Mouse (Mus musculus) right cerebral cortex, postnatal 14 days (tissue): ENCODE data around the gene Topaz1.
"Not testable (repeated sequence)": the region's sequence is repeated elsewhere in the genome, so short reads cannot be mapped to it uniquely, and the experiment has no call there.

ENCODE experiments used
- DNase-seq: peaks from one replicate; pipeline ENCODE4 v3.0.0; 2022

Topaz1 gene

DNA sequence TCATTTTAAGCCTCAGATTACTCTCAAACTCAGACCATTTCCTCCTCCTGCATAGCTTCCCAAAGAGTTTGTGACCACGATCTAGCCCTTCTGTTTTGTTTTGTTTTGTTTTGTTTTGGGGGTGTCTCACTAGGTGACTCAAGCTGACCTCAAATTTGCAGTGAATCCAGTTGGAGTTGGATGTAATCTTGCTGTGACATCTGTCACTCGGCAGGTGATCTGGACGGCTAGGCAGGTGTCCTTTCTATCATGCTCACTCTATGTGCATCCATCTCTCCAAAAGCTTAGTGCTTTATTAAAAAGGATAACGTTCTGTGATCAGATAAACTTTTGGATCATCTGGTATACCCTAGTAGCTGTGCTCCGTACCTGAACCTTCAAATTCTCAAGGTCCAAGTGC lies 65.2 kb downstream of the Topaz1 start:
- DNase-seq = no peak

- no peak for DNase-seq
These were observed 67.6 kb downstream of the Topaz1 start for GRCm38 (mm10) chr9:122814775-122815174.

DNA sequence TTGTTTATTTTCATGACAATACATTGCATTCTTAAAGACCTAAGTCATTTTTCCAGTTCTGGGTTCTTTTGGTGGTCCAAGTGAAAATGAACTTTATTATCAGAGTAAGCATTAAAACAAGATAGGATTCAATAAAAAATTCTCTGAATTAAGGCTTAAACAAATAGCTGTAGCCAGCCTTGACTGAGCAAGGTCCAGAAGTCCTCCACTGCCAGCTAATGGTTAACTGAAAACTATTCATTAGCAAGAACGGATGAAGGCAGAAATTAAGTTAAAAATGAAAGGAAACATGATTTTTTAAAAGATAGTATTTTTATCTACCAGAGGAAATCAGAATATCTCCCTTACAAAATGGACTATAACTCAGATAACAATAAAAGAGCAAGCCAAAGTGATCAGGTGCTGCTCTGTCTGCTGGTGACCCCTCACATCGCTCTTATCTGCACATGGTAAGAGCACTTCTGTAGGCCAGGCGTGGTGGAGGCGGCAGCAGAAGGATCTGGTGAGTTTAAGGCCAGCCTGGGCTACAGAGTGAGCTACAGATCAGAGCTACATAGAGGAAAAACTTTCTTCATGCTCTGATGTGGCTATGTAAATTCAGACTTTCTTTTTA lies 68.2 kb downstream of the Topaz1 start:
- no peak for DNase-seq

GRCm38 (mm10) chr9:122823374-122824017 lies 76.3 kb downstream of the Topaz1 start:
- no peak for DNase-seq

DNA sequence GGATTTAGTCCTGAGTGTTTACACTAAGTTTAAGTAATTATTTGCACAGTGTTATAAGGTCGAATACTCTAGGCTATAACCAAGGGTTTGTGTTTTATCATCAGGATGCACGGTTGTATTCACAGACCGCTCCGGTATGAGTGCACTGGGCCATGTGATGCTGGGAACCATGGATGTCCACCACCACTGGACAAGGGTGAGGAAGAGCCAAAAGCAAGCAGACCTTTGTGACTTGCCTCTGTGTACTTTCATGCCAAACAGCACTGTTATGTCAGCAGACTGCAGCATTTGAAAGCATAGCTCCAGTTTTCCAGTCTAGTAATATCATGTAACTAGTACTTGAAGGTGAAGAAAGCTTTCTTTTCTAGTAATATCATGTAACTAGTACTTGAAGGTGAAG lies 79.6 kb downstream of the Topaz1 start:
- DNase-seq = no peak

- no peak for DNase-seq
These were observed 82.8 kb downstream of the Topaz1 start for GRCm38 (mm10) chr9:122829826-122830380.

DNA sequence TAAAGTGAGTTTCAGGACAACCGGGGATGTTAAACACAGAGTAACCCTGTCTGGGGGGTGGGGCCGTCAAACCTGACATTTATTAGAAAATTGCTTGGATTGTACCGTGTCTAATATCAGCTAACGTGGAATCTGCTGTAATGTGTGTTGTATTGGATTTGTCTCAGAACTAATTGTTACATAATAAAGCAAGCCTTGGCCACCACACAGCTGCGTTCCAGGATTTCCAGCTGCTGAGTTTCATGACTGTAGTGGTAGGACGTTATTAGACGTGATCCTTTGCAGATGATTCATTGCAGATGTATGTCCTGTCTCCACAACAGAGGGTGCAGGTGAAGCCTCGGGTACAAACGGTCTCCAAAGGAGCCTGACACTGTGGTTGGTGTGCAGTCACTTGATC lies 89.0 kb downstream of the Topaz1 start:
- no peak for DNase-seq

GRCm38 (mm10) chr9:122836790-122837189 lies 89.6 kb downstream of the Topaz1 start:
- DNase-seq = peak; percentile 74

DNA sequence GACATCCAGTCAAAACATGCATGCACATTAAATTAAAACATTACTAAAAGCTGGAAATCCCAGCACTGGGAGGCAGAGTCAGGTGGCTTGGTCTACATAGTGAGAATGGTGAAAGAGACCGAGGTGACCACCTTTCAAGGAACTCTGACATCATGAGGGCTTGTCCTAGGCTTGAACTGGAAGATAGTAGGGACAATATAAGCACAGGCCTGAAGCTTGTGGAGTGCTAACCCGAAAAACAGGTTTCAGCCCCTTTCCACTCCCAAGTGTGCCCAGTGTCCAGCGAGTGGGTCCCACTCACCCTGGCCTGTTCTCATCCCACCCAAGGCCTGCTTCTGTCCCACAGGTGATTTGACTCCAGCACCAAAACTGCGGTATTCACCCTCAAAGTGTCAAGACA lies 90.1 kb downstream of the Topaz1 start:
- DNase-seq = no peak

- DNase-seq = peak; percentile 26
These were observed 90.5 kb downstream of the Topaz1 start for GRCm38 (mm10) chr9:122837680-122838079.

- DNase-seq = no peak
These were observed 96.6 kb downstream of the Topaz1 start, which contains the start of gene Gm35549 for GRCm38 (mm10) chr9:122843760-122844159. Gene Gm35549 (minus strand): TSS chr9:122844035.

DNA sequence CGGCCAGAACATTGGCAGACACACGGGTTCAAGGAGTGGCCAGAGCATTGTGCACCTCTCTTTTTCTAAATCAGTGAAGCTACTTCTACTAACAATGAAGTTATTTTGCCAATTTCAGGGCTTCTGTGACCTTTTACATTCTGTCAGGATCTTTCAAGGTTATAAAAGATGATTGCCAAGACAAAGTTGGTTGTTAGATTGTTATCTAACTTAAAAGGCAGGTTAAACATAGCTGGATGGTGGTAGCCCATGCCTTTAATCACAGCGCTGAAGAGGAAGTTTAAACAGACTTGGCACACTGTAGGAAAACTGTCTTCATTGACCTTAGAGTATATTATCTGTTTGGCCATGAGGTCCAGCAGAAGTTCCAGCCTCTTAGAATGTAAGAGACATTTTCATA lies 98.5 kb downstream of the Topaz1 start:
- DNase-seq = no peak

DNA sequence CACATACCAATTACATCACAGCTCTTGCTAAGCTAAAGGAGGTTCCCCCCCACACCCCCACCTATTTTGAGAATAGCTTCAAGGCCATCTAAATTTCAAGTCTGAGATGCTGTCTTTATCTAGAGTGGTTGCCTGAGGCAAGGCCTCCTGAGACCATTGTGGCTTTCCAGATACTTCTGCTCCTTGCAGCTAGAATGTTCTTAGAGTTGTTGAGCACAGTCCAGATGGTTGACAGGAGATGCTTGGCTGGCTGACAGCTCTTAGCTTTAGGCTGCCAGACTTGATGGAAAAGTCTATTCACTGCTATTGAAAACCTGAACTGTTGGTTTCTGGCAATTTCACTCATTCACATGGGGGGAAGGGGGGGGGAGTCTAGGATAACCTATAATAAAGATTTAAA lies 99.0 kb downstream of the Topaz1 start:
- peak; percentile 28 for DNase-seq

GRCm38 (mm10) chr9:122847811-122848311 lies 100.7 kb downstream of the Topaz1 start:
- not testable (repeated sequence) for DNase-seq
